Mouse (Mus musculus): ENCODE data around the gene Olfr63. TPM values are rescaled to one million over a fixed set of nuclear protein-coding genes. Genes with fewer than 3 reads are reported as not detected.

Olfr63 gene
- polyA plus RNA-seq, 1 experiment from 2014 or later: not detected

Other genes with a start within 250 kb of the Olfr63 start
- gene Zfp763, start 231.3 kb upstream of the Olfr63 start, polyA plus RNA-seq (2015; fragmentation: Nextera tagmentation; extraction: Ambion mirVana): 3.1 and 3.2 TPM in 2 replicates
- not detected in 2 replicates for gene 4921501E09Rik, start 196.6 kb upstream of the Olfr63 start, polyA plus RNA-seq (2015; fragmentation: Nextera tagmentation; extraction: Ambion mirVana)
- 2.5 and 3.7 TPM in 2 replicates for gene Zfp563, start 175.4 kb upstream of the Olfr63 start, polyA plus RNA-seq (2015; fragmentation: Nextera tagmentation; extraction: Ambion mirVana)
- gene Morc2b, start 125.0 kb upstream of the Olfr63 start, polyA plus RNA-seq (2015; fragmentation: Nextera tagmentation; extraction: Ambion mirVana): 0.02 TPM in 1 of 2 replicates, not detected in the other
- not detected in 2 replicates for gene Olfr55, start 96.2 kb upstream of the Olfr63 start, polyA plus RNA-seq (2015; fragmentation: Nextera tagmentation; extraction: Ambion mirVana)
- not detected in 2 replicates for gene Olfr239, start 73.4 kb upstream of the Olfr63 start, polyA plus RNA-seq (2015; fragmentation: Nextera tagmentation; extraction: Ambion mirVana)
- gene Olfr1564, start 43.0 kb upstream of the Olfr63 start, polyA plus RNA-seq (2015; fragmentation: Nextera tagmentation; extraction: Ambion mirVana): 0.02 TPM in 1 of 2 replicates, not detected in the other
- 6.1 and 6.7 TPM in 2 replicates for gene Zfp955a, start 9.5 kb upstream of the Olfr63 start, polyA plus RNA-seq (2015; fragmentation: Nextera tagmentation; extraction: Ambion mirVana)
- gene Zfp955b, start 24.9 kb downstream of the Olfr63 start, polyA plus RNA-seq (2015; fragmentation: Nextera tagmentation; extraction: Ambion mirVana): 4.5 and 4.9 TPM in 2 replicates
- 3.2 and 3.6 TPM in 2 replicates for gene Zfp81, start 94.2 kb downstream of the Olfr63 start, polyA plus RNA-seq (2015; fragmentation: Nextera tagmentation; extraction: Ambion mirVana)
- gene Zfp101, start 130.0 kb downstream of the Olfr63 start, polyA plus RNA-seq (2015; fragmentation: Nextera tagmentation; extraction: Ambion mirVana): 6.0 and 6.1 TPM in 2 replicates
- not detected in 2 replicates for gene Actl9, start 168.2 kb downstream of the Olfr63 start, polyA plus RNA-seq (2015; fragmentation: Nextera tagmentation; extraction: Ambion mirVana)